Mouse (Mus musculus) MEL (cell line): ENCODE data around the gene Eif4ebp2.

Experiments
- CHD1 ChIP-seq: IDR thresholded peaks from 2 replicates; pipeline ENCODE4 v1.6.1; 2012; ENCODE audit warnings: low read depth, mild to moderate bottlenecking, inconsistent platforms, low read length, improper control_type of control experiment
- CTCF ChIP-seq, 3 experiments: IDR thresholded peaks in 2 of 3; conservative IDR thresholded peaks in 1 of 3; 2 replicates each; pipeline ENCODE4 v1.5.1; 2011 to 2012; ENCODE audit warnings: low read length in 3 of 3, low read depth in 2 of 3, mild to moderate bottlenecking in 2 of 3, improper control_type of control experiment in 1 of 3, inconsistent platforms in 1 of 3, mixed read lengths in 1 of 3, moderate library complexity in 1 of 3; ENCODE audit not compliant: control insufficient read depth in 1 of 3, insufficient read depth in 1 of 3, poor library complexity in 1 of 3, severe bottlenecking in 1 of 3
- E2F4 ChIP-seq: IDR thresholded peaks from 2 replicates; pipeline ENCODE4 v1.6.1; 2011; ENCODE audit warnings: low read depth, low read length, improper control_type of control experiment, borderline replicate concordance
- EP300 ChIP-seq, 2 experiments: IDR thresholded peaks; 2 replicates each; pipeline ENCODE4 v1.6.1; 2011; ENCODE audit warnings: improper control_type of control experiment in 2 of 2, low read length in 2 of 2, low read depth in 1 of 2, mild to moderate bottlenecking in 1 of 2
- HCFC1 ChIP-seq: IDR thresholded peaks from 2 replicates; pipeline ENCODE4 v1.6.1; 2012; ENCODE audit warnings: low read depth, mild to moderate bottlenecking, inconsistent platforms, low read length, improper control_type of control experiment, moderate library complexity
- MYB ChIP-seq: IDR thresholded peaks from 2 replicates; pipeline ENCODE4 v1.6.1; 2011; ENCODE audit warnings: mild to moderate bottlenecking, low read depth, low read length, improper control_type of control experiment
- POLR2A ChIP-seq, 2 experiments: IDR thresholded peaks; 2 replicates each; pipeline ENCODE4 v1.6.1; 2011 to 2012; ENCODE audit warnings: low read length in 2 of 2, mild to moderate bottlenecking in 2 of 2, control low read depth in 1 of 2, improper control_type of control experiment in 1 of 2, low read depth in 1 of 2, moderate library complexity in 1 of 2; ENCODE audit not compliant: control insufficient read depth in 1 of 2, insufficient read depth in 1 of 2, poor library complexity in 1 of 2
- RCOR1 ChIP-seq: IDR thresholded peaks from 2 replicates; pipeline ENCODE4 v1.6.1; 2012; ENCODE audit warnings: low read depth, mild to moderate bottlenecking, inconsistent platforms, low read length, improper control_type of control experiment
- SMC3 ChIP-seq: IDR thresholded peaks from 2 replicates; pipeline ENCODE4 v1.6.1; 2011; ENCODE audit warnings: low read depth, low read length, improper control_type of control experiment

DNA sequence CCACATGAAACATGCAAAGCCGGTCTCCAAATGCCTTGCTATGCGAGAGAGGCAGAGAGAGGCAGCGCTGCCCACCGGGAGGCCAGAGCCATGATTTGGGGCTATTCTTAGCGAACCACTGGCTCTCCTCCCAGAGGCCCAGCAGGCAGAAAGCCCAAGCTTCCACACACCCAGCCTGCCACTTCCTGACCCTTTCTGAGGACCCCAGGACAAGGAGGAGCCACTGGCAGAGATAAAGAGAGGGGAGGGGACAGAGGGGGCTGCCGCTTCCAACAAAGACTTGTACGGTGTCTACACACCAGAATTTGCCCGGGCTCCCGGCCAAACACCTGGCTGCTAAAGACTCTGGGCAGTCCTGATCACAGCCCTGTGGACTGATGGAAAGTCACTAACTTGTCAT lies 72.3 kb downstream of the Eif4ebp2 start:
- TF ChIP-seq POLR2A (IDR thresholded peaks at IDR 0.05; ENCODE audit: control insufficient read depth in 1 of 2, insufficient read depth in 1 of 2, low read depth in 1 of 2, low read length in 2 of 2, poor library complexity in 1 of 2): no peak
- no peak for TF ChIP-seq SMC3
- TF ChIP-seq CTCF (IDR thresholded peaks at IDR 0.05 in 2 of 3, conservative IDR thresholded peaks at IDR 0.05 in 1 of 3; ENCODE audit: control insufficient read depth in 1 of 3, insufficient read depth in 1 of 3, low read depth in 2 of 3, low read length in 3 of 3, poor library complexity in 1 of 3, severe bottlenecking in 1 of 3): no peak
- no peak for TF ChIP-seq HCFC1
- no peak for TF ChIP-seq RCOR1
- no peak for TF ChIP-seq EP300 (IDR thresholded peaks at IDR 0.05; ENCODE audit: low read depth in 1 of 2, low read length in 2 of 2)
- no peak for TF ChIP-seq E2F4
- no peak for TF ChIP-seq MYB
- no peak for TF ChIP-seq CHD1
